ENCODE assay signal across 8 mouse cellular contexts in the genomic region with DNA sequence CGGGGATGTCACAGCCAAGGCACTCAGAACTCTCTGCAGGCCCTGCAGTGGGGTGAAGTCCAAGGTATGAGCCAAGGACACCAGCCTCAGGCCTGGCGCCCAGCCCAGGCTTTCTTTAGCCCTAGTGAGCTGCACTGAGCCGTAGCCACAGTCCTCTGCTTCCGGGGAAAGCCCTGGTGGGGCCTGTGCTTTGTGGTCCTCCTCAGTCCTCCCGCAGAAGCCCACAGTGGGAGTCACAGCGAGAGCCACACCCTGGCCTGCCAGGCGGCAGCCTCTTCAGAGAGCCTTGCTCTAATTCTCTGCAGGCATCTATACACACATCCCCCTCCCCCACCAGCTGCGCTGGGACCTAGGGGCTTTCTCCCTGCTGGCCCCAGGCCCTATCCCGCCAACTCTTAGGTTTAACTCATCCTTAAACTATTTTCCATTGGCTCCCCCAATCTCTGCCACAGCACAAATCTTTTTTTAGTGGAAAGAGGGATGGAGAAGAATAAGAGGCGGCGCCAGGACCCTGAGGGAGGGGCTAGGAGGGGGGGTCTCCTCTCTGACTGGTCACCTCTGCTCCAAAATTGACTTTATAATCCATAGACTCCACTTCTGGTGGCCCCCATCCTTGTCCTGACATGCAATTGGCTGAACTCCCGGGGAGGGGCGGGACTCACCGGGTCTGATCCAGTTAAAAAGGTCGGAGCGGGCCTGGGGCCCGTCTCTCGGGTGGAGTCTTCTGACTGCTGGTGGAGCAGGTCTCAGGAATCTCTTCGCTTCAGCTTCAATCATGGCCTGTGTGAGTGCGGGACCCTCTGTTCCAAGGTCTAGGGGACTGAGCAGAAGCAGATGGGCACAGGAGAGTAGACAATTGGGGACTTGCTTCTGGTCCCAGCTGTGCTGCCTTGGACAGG. TPM values are rescaled to one million over a fixed set of nuclear protein-coding genes. Genes with fewer than 3 reads are reported as not detected.
DNase-seq lines count a peak whose midpoint lies in the region; ATAC-seq lines count a peak whose summit lies in the region.

A gene (plus strand): TSS at position 705 of the 899 bp plus-strand sequence.

- no peaks in the 10 kb centered on the region for H3K9me3 ChIP-seq in embryonic facial prominence, embryonic 10.5 days
- H3K9me3 ChIP-seq in limb, embryonic 13.5 days, result no peaks in the 10 kb centered on the region
- H3K9me3 ChIP-seq in midbrain, embryonic 14.5 days (ENCODE audit: control insufficient read depth, low read length), result no peaks in the 10 kb centered on the region

- peaks cover 50% of the 10 kb centered on the region for H3K4me1 ChIP-seq in embryonic facial prominence, embryonic 10.5 days
- H3K4me1 ChIP-seq in limb, embryonic 13.5 days, result peaks cover 47% of the 10 kb centered on the region
- peaks cover 13% of the 10 kb centered on the region for H3K4me1 ChIP-seq in midbrain, embryonic 14.5 days (ENCODE audit: control insufficient read depth, insufficient read depth, low read length)

- peaks cover 13% of the 10 kb centered on the region for H3K27me3 ChIP-seq in embryonic facial prominence, embryonic 10.5 days (replicated peaks; ENCODE audit: low read depth, poor library complexity, severe bottlenecking)
- no peaks in the 10 kb centered on the region for H3K27me3 ChIP-seq in limb, embryonic 13.5 days
- H3K27me3 ChIP-seq in midbrain, embryonic 14.5 days (ENCODE audit: control insufficient read depth, insufficient read depth, low read length), result peaks cover 4% of the 10 kb centered on the region; the same call in 1 of the 2 replicates
- H3K27me3 ChIP-seq in splenic B cell, adult 2 months (ENCODE audit: control insufficient read depth, insufficient read depth, low read length, poor library complexity, severe bottlenecking), result no peaks in the 10 kb centered on the region

- 8% methylated on average over 20 of the region's 20 CpGs for WGBS in embryonic facial prominence, embryonic 10.5 days
- 3% methylated on average over 20 of the region's 20 CpGs for WGBS in limb, embryonic 13.5 days
- 6% methylated on average over 20 of the region's 20 CpGs for WGBS in midbrain, embryonic 14.5 days

- peaks cover 13% of the 10 kb centered on the region for H3K36me3 ChIP-seq in embryonic facial prominence, embryonic 10.5 days (replicated peaks)
- H3K36me3 ChIP-seq in limb, embryonic 13.5 days, result peaks cover 20% of the 10 kb centered on the region
- H3K36me3 ChIP-seq in midbrain, embryonic 14.5 days (ENCODE audit: control insufficient read depth, insufficient read depth, low read length), result no peaks in the 10 kb centered on the region
- 0 out of 2 replicates have a peak, but pooled peaks cover 2% of the 10 kb centered on the region for H3K36me3 ChIP-seq in splenic B cell, adult 2 months (ENCODE audit: control insufficient read depth, insufficient read depth, low read length, poor library complexity, severe bottlenecking)

- DNase-seq in 3T3-L1 (ENCODE audit: low read depth, low spot score), result peak; percentile 98
- DNase-seq in adrenal gland, postnatal 10 days, result peak; percentile 94
- DNase-seq in embryonic facial prominence, embryonic 10.5 days (ENCODE audit: low spot score), result peak; percentile 90
- DNase-seq in heart, adult 18-20 months, result peak; percentile 94 to 95
- peak; percentile 95 for DNase-seq in kidney, adult 11 months
- peak; percentile 73 for DNase-seq in midbrain, embryonic 14.5 days
- DNase-seq in splenic B cell, adult 2 months (ENCODE audit: low read depth, low spot score), result peak; percentile 48

- peak; percentile 91 for ATAC-seq in limb, embryonic 13.5 days (ENCODE audit: low FRiP score, low read depth)
- ATAC-seq in midbrain, embryonic 14.5 days (ENCODE audit: low FRiP score, low TSS enrichment), result peak; percentile 66

- H3K4me3 ChIP-seq in embryonic facial prominence, embryonic 10.5 days, result peak within 1 kb of the TSS; percentile 56
- peak within 1 kb of the TSS; percentile 62 for H3K4me3 ChIP-seq in limb, embryonic 13.5 days
- no peak within 1 kb of the TSS for H3K4me3 ChIP-seq in midbrain, embryonic 14.5 days (replicated peaks; ENCODE audit: low read depth, low read length)

- H3K9ac ChIP-seq in limb, embryonic 13.5 days, result peak within 1 kb of the TSS; percentile 77
- 0 out of 2 replicates have a peak within 1 kb of the TSS, but pooled peaks have one; percentile 12 for H3K9ac ChIP-seq in midbrain, embryonic 14.5 days (replicated peaks; ENCODE audit: low read length)

- H3K27ac ChIP-seq in embryonic facial prominence, embryonic 10.5 days (replicated peaks), result peak within 1 kb of the TSS; percentile 88
- peak within 1 kb of the TSS; percentile 99 for H3K27ac ChIP-seq in limb, embryonic 13.5 days
- H3K27ac ChIP-seq in midbrain, embryonic 14.5 days (replicated peaks; ENCODE audit: low read depth, low read length), result no peak within 1 kb of the TSS

- H3K4me2 ChIP-seq in limb, embryonic 13.5 days (replicated peaks), result peak within 1 kb of the TSS; percentile 95
- peak within 1 kb of the TSS; percentile 59 for H3K4me2 ChIP-seq in midbrain, embryonic 14.5 days (ENCODE audit: low read length)

RNA-seq across cellular contexts. Expression of the gene that starts here (rescaled TPM):
- 100 to 1,000 TPM; 601 to 606 TPM for total RNA-seq in adrenal gland, postnatal 10 days (2021)
- 241 and 316 TPM in 2 replicates for polyA plus RNA-seq in embryonic facial prominence, embryonic 10.5 days (2016; fragmentation: Nextera tagmentation; extraction: Ambion mirVana)
- 100 to 1,000 TPM; 185 to 222 TPM for total RNA-seq in heart, adult 18-20 months (2021)
- 1,866 and 1,947 TPM in 2 replicates for polyA plus RNA-seq in limb, embryonic 13.5 days (2015; fragmentation: Nextera tagmentation; extraction: Ambion mirVana)
- 13.8 and 101 TPM in 2 replicates for polyA plus RNA-seq in midbrain, embryonic 14.5 days (2014; fragmentation: Nextera tagmentation; extraction: Ambion mirVana)

Comparison
In these comparisons a context has a peak if more than half of its experiments do, and no peak if none do; other contexts are left out.
1. DNase-seq: peak in every context shown above with its lines; median percentile 98 in 3T3-L1; 95 in kidney, adult 11 months; 94 in heart, adult 18-20 months; 94 in adrenal gland, postnatal 10 days; 90 in embryonic facial prominence, embryonic 10.5 days; 73 in midbrain, embryonic 14.5 days; 48 in splenic B cell, adult 2 months.